Mouse (Mus musculus): ENCODE measurements around the gene Ap4m1. TPM values are rescaled to one million over a fixed set of nuclear protein-coding genes. Genes with fewer than 3 reads are reported as not detected.
"Not testable (repeated sequence)": the region's sequence is repeated elsewhere in the genome, so short reads cannot be mapped to it uniquely, and the experiment has no call there.

The Ap4m1 gene
- total RNA-seq, 2 experiments from 2014 or later: 6.4 to 7.9 TPM

DNA sequence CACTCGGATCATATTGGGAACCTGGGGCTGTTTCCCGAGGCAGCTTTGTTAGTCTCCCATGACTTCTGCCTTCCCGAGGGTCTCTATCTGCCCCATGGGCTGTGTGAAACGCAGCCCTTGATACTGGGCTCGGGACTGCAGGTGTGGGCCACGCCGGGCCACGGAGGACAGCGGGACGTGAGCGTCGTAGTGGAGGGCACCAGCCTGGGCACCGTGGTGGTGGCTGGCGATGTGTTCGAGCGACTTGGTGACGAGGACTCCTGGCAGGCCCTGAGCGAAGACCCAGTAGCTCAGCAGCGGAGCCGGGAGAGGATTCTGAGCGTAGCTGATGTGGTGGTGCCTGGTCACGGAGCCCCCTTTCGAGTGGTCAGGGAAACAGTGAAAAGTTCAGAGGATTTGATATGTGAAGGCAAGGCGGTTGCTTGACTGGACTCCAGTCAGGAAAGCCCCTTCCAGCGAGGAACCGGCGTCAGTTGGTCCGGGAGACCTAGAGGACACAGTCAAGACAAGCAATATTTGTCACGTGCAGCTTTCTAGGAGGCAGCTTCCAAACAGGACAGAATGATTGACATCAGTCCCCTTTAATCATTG is 23.0 kb downstream of the Ap4m1 start:
- peak; percentile 31 to 58 for DNase-seq

DNA sequence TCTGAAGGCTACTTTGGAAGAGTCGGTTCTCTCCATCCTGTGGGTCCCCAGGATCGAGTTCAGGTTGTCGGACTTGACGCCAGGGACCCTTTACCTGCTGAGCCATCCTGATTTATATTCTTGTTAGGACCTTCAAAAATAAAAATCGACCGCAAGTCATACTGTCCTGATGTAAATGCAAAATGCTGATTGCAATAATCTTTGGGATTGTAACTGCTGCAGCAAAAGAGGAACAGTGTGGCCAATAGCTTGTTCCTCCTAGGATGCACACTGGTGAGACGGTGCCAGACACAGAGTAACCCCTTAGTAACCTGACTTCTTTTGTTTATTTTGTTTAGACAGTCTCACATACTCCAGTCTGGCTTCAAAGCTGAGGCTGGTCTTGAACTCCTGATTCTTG is 23.7 kb downstream of the Ap4m1 start:
- DNase-seq: no peak

DNA sequence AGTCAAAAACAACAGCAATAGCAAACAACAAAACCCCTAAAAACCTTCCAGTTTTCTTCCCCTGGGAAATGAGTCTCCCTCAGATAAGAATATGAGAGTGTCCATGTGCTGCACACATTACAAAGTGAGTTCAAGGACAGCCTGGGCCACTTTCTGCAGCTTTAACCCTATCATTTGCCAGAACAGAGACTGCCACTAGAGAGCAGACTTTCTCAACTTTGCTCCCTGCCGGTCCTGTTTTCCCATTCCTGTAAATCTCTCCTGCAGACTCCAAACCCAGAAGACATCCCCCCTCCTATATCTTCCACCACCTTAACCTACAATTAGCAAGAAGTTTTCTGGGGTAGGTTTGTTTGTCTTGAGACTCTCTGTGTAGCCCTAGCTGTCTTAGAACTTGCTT is 27.8 kb downstream of the Ap4m1 start:
- no peak for DNase-seq

- DNase-seq: no peak
Measured at GRCm38 (mm10) chr5:138202086-138202485, 30.3 kb downstream of the Ap4m1 start.

DNA sequence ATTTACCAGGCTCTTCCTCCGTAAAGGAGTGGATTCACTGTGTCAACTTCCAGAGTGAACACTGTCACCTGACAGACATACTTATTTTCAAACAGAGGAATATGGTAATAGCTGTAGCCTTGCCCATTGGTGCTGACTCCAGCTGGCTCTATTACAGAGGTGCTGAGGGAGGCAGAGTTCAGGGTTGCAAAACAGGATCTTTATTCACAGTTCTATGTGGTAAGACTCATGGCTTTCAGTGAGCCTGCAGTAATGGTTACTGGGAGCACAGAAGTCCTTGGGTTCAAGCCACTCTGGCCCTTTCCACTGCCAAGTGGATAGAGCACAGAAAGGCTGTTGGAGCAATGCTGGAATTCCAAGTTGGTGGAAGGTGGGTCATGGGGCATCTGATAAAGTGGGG is 35.5 kb downstream of the Ap4m1 start:
- DNase-seq: peak in 1 of 2 experiments; percentile 47

DNA sequence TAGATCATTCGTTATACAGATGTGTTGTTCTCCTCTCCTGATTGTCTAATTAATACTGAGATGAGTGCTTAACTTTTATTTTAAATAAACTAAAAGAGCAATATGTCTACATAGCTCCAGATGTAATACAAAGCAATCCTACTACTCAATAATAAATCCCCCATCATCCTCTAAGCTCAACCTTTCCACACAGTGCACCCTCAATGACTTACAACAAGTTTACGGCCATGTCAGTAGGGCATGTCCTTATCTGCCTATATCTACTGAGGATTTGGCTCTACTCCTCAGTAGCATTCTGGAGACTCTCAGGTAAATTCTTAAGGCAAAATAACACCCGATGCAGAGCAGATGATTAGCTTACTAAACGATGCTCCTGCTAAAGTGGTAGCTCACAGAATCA is 36.1 kb downstream of the Ap4m1 start:
- DNase-seq: no peak

GRCm38 (mm10) chr5:138216632-138217031 is 44.8 kb downstream of the Ap4m1 start:
- DNase-seq: not testable (repeated sequence)

GRCm38 (mm10) chr5:138219864-138220263 is 48.1 kb downstream of the Ap4m1 start:
- no peak for DNase-seq

- peak; percentile 83 to 91 for DNase-seq
Measured at GRCm38 (mm10) chr5:138222111-138222510, 50.3 kb downstream of the Ap4m1 start.

DNA sequence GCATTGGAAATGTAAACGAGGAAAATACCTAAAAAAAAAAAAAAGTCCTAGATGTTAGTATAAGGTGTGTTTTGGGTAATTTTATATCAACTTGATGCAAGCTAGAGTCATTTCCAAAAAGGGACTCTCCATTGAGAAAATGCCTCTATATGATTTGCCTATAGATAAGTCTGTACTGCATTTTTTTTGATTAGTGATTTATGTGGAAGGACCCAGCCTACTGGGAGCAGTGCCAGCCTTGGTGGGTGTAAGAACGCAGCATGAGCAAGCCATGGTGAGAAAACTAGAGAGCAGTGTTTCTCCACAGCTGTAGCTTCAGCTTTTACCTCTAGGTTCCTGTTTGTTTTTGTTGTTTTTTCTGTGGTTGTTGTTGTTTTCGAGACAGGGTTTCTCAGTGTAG is 51.5 kb downstream of the Ap4m1 start:
- DNase-seq: no peak

GRCm38 (mm10) chr5:138225700-138226099 is 53.9 kb downstream of the Ap4m1 start, which contains the start of gene Nxpe5:
Gene Nxpe5, plus strand, starts transcription at chr5:138225898.
- DNase-seq: no peak

- DNase-seq: no peak
Measured at GRCm38 (mm10) chr5:138226491-138226890, 54.7 kb downstream of the Ap4m1 start.

DNA sequence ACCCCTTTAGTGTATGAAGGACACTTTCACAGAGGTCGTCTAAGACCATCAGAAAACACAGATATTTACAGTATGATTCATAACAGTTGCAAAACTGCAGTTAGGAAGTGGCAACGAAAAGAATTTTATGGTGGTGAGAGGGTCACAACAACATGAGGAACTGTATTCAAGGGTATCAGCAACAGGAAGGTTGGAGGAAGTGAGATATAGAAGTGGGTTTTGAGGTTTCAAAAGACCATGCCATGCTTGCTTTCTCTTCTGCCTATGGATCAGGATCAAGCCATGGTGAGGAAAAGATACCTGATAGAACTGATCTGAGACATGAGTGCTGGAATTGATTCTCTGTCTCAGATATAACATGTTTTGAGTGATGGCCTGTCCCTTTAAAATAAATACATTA is 55.6 kb downstream of the Ap4m1 start:
- DNase-seq: peak in 1 of 2 experiments; percentile 41

DNA sequence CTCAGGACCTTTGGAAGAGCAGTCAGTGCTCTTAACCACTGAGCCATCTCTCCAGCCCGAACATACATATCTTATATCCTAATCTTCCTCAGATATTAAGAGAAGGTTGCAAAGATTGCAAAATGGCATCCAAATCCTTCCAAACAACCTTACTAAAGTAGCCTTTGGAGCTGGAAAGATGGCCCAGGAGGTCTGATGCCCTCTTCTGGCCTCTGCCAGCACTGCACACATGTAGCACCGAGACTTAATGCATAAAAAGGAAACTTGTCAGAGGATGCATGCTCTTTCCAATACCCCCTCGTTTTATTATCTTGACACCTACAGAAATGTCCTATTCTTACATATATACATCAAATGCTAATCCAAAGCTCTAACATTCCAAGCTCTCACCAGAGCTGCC is 56.2 kb downstream of the Ap4m1 start:
- peak; percentile 16 to 43 for DNase-seq

- DNase-seq: peak in 1 of 2 experiments; percentile 12
Measured at GRCm38 (mm10) chr5:138229511-138229910, 57.7 kb downstream of the Ap4m1 start.

Small RNA genes lying within 50 kb of the gene (microRNA-seq; reads per million reads assigned to microRNA genes)
- gene Mir106b (726 to 1,460 reads per million in 2 experiments), gene Mir25 (494 to 777 reads per million in 2 experiments), gene Mir93 (6,118 to 7,768 reads per million in 2 experiments)

Other genes starting within 250 kb of the Ap4m1 start
- gene Gjc3, start 208.9 kb upstream of the Ap4m1 start, total RNA-seq (2021): under 1 TPM; 0.15 to 0.26 TPM
- gene Azgp1, start 190.5 kb upstream of the Ap4m1 start, total RNA-seq (2021): not detected
- not detected for gene Smok3a, start 150.7 kb upstream of the Ap4m1 start, total RNA-seq (2021)
- not detected for gene Smok3b, start 150.6 kb upstream of the Ap4m1 start, total RNA-seq (2021)
- gene Smok3c, start 118.8 kb upstream of the Ap4m1 start, total RNA-seq (2021): not detected
- 10 to 100 TPM; 14.3 to 17.3 TPM for gene Zkscan1, start 86.9 kb upstream of the Ap4m1 start, total RNA-seq (2021)
- 10 to 100 TPM; 11.4 to 13.6 TPM for gene Zscan21, start 55.1 kb upstream of the Ap4m1 start, total RNA-seq (2021)
- 1 to 10 TPM; 6.8 to 8.0 TPM for gene Zfp113, start 16.3 kb upstream of the Ap4m1 start, total RNA-seq (2021)
- 100 to 1,000 TPM; 123 to 129 TPM for gene Cops6, start 10.9 kb upstream of the Ap4m1 start, total RNA-seq (2021)
- gene Mcm7, start 420 bp downstream of the Ap4m1 start, total RNA-seq (2021): 10 to 100 TPM in 1 of 2 experiments, 1 to 10 TPM in 1; 9.3 to 11.6 TPM
- 10 to 100 TPM; 29.6 to 34.7 TPM for gene Taf6, start 15.4 kb downstream of the Ap4m1 start, total RNA-seq (2021)
- 1 to 10 TPM; 6.3 to 6.9 TPM for gene Cnpy4, start 15.5 kb downstream of the Ap4m1 start, total RNA-seq (2021)
- gene Mblac1, start 22.3 kb downstream of the Ap4m1 start, total RNA-seq (2021): 1 to 10 TPM; 1.9 to 2.8 TPM
- gene Nxpe5, start 53.9 kb downstream of the Ap4m1 start, total RNA-seq (2021): under 1 TPM; 0.47 to 0.57 TPM
- gene Lamtor4, start 83.5 kb downstream of the Ap4m1 start, total RNA-seq (2021): 10 to 100 TPM; 58.7 to 64.6 TPM
- 1 to 10 TPM; 3.2 to 4.2 TPM for gene BC037034, start 92.0 kb downstream of the Ap4m1 start, total RNA-seq (2021)
- under 1 TPM; 0.15 to 0.32 TPM for gene Gal3st4, start 100.8 kb downstream of the Ap4m1 start, total RNA-seq (2021)
- not detected for gene Gm43720, start 108.0 kb downstream of the Ap4m1 start, total RNA-seq (2021)
- under 1 TPM in 1 of 2 experiments, not detected in 1; 0.15 TPM for gene Gpc2, start 108.0 kb downstream of the Ap4m1 start, total RNA-seq (2021)
- gene Stag3, start 108.2 kb downstream of the Ap4m1 start, total RNA-seq (2021): not detected
- gene Pvrig, start 170.0 kb downstream of the Ap4m1 start, total RNA-seq (2021): not detected

Data from heart, adult 18-20 months (tissue).